Mouse (Mus musculus) hindbrain, embryonic 14.5 days (tissue): ENCODE data around the gene Bub3. TPM values are rescaled to one million over a fixed set of nuclear protein-coding genes. Genes with fewer than 3 reads are reported as not detected.

Experiments
- ATAC-seq: fragments of 200-750 bp; cut with Nextera tagmentation; 2 replicates; pipeline ENCODE4 v1.8.0; 2017; ENCODE audit warnings: moderate number of reproducible peaks, mild to moderate bottlenecking, moderate TSS enrichment, moderate library complexity; ENCODE audit not compliant: low FRiP score
- DNase-seq: peaks from one replicate; pipeline ENCODE4 v3.0.0-alpha.2; 2015; ENCODE audit warnings: low spot score
- H3K27ac ChIP-seq: fragments of 300-500 bp; sonication (generic); 2 replicates; pipeline ENCODE4 v1.5.1; 2014; ENCODE audit warnings: mild to moderate bottlenecking, moderate library complexity
- H3K27me3 ChIP-seq: fragments of 300-500 bp; sonication (generic); 2 replicates; pipeline ENCODE4 v1.6.1; 2014; ENCODE audit warnings: mild to moderate bottlenecking, low read length, mixed read lengths; ENCODE audit not compliant: control insufficient read depth, insufficient read depth
- H3K36me3 ChIP-seq: fragments of 300-500 bp; sonication (generic); replicated peaks from 2 replicates; pipeline ENCODE4 v1.6.1; 2014; ENCODE audit not compliant: control insufficient read depth, insufficient read depth
- H3K4me1 ChIP-seq: fragments of 300-500 bp; sonication (generic); replicated peaks from 2 replicates; pipeline ENCODE4 v1.6.1; 2014; ENCODE audit warnings: antibody characterized with exemption, low read length, mixed read lengths; ENCODE audit not compliant: control insufficient read depth, insufficient read depth
- H3K4me2 ChIP-seq: fragments of 300-500 bp; sonication (generic); replicated peaks from 2 replicates; pipeline ENCODE4 v1.6.1; 2014; ENCODE audit warnings: mild to moderate bottlenecking, moderate library complexity
- H3K4me3 ChIP-seq: fragments of 300-500 bp; sonication (generic); replicated peaks from 2 replicates; pipeline ENCODE4 v1.5.1; 2014; ENCODE audit warnings: mild to moderate bottlenecking, low read length
- H3K9ac ChIP-seq: fragments of 300-500 bp; sonication (generic); 2 replicates; pipeline ENCODE4 v1.6.1; 2014
- H3K9me3 ChIP-seq: fragments of 300-500 bp; sonication (generic); 2 replicates; pipeline ENCODE4 v1.6.1; 2016; ENCODE audit warnings: low read length; ENCODE audit not compliant: control insufficient read depth
- WGBS: fragments of 180-500 bp; shearing (Covaris S2); extraction: QIAGEN DNeasy Blood & Tissue Kit; methylation state at CpG from one replicate; pipeline ENCODE4 v1.1.7; 2014; 5-methylcytosine and 5-hydroxymethylcytosine counted together
- polyA plus RNA-seq: library from polyadenylated mRNA; unstranded; fragments of >200 nt; fragmentation: Nextera tagmentation; extraction: Ambion mirVana; gene quantifications from 2 replicates; pipeline ENCODE4 v1.2.1, GENCODE M21; 2014

Bub3 gene
- polyA plus RNA-seq, 1 experiment from 2014 or later, result 158 TPM

GRCm38 (mm10) chr7:131597779-131598482, 37.9 kb downstream of the Bub3 start:
- ATAC-seq (peak; percentile 43; the same call in 1 of the 2 replicates), DNase-seq (peak; percentile 49)
- H3K4me2 ChIP-seq, result peak overlapping the region; percentile 2; the same call in 1 of the 2 replicates
- peaks cover 13% of the 10 kb centered on the region for H3K4me1 ChIP-seq
- H3K9me3 ChIP-seq, result no peaks in the 10 kb centered on the region
- peaks cover 43% of the 10 kb centered on the region for H3K27me3 ChIP-seq
- peak overlapping the region; percentile 32; the same call in 1 of the 2 replicates for H3K9ac ChIP-seq
- no peak overlapping the region for H3K4me3 ChIP-seq
- no peak overlapping the region for H3K27ac ChIP-seq
- no peaks in the 10 kb centered on the region for H3K36me3 ChIP-seq
- 6% methylated on average over 12 of the region's 12 CpGs for WGBS

GRCm38 (mm10) chr7:131598483-131598824, 38.4 kb downstream of the Bub3 start:
- Histone ChIP-seq H3K4me3 (no peak overlapping the region), H3K36me3 (no peaks in the 10 kb centered on the region), H3K4me1 (peaks cover 17% of the 10 kb centered on the region), H3K9me3 (no peaks in the 10 kb centered on the region), H3K4me2 (peak overlapping the region; percentile 2; the same call in 1 of the 2 replicates), H3K27ac (no peak overlapping the region), H3K9ac (peak overlapping the region; percentile 32; the same call in 1 of the 2 replicates), H3K27me3 (peaks cover 43% of the 10 kb centered on the region)
- peak; percentile 66 for DNase-seq
- 0 out of 2 replicates have a peak, but pooled peaks have one; percentile 2 for ATAC-seq
- WGBS, result 2% methylated on average over 5 of the region's 5 CpGs

- Histone ChIP-seq H3K9ac (no peak overlapping the region), H3K27ac (peak overlapping the region; percentile 27; the same call in 1 of the 2 replicates), H3K36me3 (no peaks in the 10 kb centered on the region), H3K9me3 (no peaks in the 10 kb centered on the region), H3K4me2 (no peak overlapping the region), H3K4me3 (no peak overlapping the region), H3K4me1 (peaks cover 17% of the 10 kb centered on the region), H3K27me3 (peaks cover 25% of the 10 kb centered on the region)
- no peak for DNase-seq
- WGBS, result 59% methylated on average over 7 of the region's 7 CpGs
- no peak for ATAC-seq
Observed at GRCm38 (mm10) chr7:131602106-131602505, 42.1 kb downstream of the Bub3 start.

- Histone ChIP-seq H3K4me1 (peaks cover 10% of the 10 kb centered on the region), H3K27me3 (peaks cover 25% of the 10 kb centered on the region), H3K9me3 (no peaks in the 10 kb centered on the region), H3K36me3 (no peaks in the 10 kb centered on the region), H3K9ac (no peak overlapping the region), H3K4me3 (no peak overlapping the region), H3K27ac (no peak overlapping the region), H3K4me2 (no peak overlapping the region)
- no peak for DNase-seq
- ATAC-seq, result no peak
- 0% methylated on average over 5 of the region's 11 CpGs for WGBS
Observed at GRCm38 (mm10) chr7:131603186-131603585, 43.2 kb downstream of the Bub3 start.

GRCm38 (mm10) chr7:131604946-131605345, 44.9 kb downstream of the Bub3 start:
- no peak overlapping the region for H3K9ac ChIP-seq
- H3K27ac ChIP-seq, result no peak overlapping the region
- 0 out of 2 replicates have a peak, but pooled peaks cover 8% of the 10 kb centered on the region for H3K4me1 ChIP-seq
- no peak overlapping the region for H3K4me2 ChIP-seq
- H3K27me3 ChIP-seq, result peaks cover 18% of the 10 kb centered on the region
- H3K36me3 ChIP-seq, result no peaks in the 10 kb centered on the region
- no peak for ATAC-seq
- DNase-seq, result no peak
- no peak overlapping the region for H3K4me3 ChIP-seq
- 87% methylated on average over 10 of the region's 10 CpGs for WGBS
- H3K9me3 ChIP-seq, result no peaks in the 10 kb centered on the region

GRCm38 (mm10) chr7:131605481-131605880, 45.5 kb downstream of the Bub3 start:
- ATAC-seq, result no peak
- no peaks in the 10 kb centered on the region for H3K9me3 ChIP-seq
- 0 out of 2 replicates have a peak, but pooled peaks cover 8% of the 10 kb centered on the region for H3K4me1 ChIP-seq
- no peak overlapping the region for H3K4me2 ChIP-seq
- H3K4me3 ChIP-seq, result no peak overlapping the region
- H3K9ac ChIP-seq, result no peak overlapping the region
- DNase-seq, result no peak
- peaks cover 12% of the 10 kb centered on the region for H3K27me3 ChIP-seq
- WGBS, result 69% methylated on average over 4 of the region's 4 CpGs
- H3K27ac ChIP-seq, result no peak overlapping the region
- H3K36me3 ChIP-seq, result no peaks in the 10 kb centered on the region

- no peak for ATAC-seq
Observed at GRCm38 (mm10) chr7:131608049-131608448, 48.0 kb downstream of the Bub3 start.

GRCm38 (mm10) chr7:131609677-131610076, 49.7 kb downstream of the Bub3 start:
- no peak overlapping the region for H3K4me2 ChIP-seq
- ATAC-seq (no peak), DNase-seq (no peak)
- H3K9ac ChIP-seq, result no peak overlapping the region
- no peak overlapping the region for H3K4me3 ChIP-seq
- H3K27me3 ChIP-seq, result no peaks in the 10 kb centered on the region
- no peaks in the 10 kb centered on the region for H3K4me1 ChIP-seq
- 30% methylated on average over 7 of the region's 7 CpGs for WGBS
- no peak overlapping the region for H3K27ac ChIP-seq
- no peaks in the 10 kb centered on the region for H3K9me3 ChIP-seq
- no peaks in the 10 kb centered on the region for H3K36me3 ChIP-seq

More at GRCm38 (mm10) chr7:131608049-131608448, 48.0 kb downstream of the Bub3 start:
- no peaks in the 10 kb centered on the region for H3K9me3 ChIP-seq
- 0 out of 2 replicates have a peak, but pooled peaks cover 2% of the 10 kb centered on the region for H3K4me1 ChIP-seq
- DNase-seq, result no peak
- no peaks in the 10 kb centered on the region for H3K36me3 ChIP-seq
- H3K4me2 ChIP-seq, result no peak overlapping the region
- WGBS, result 89% methylated on average over 6 of the region's 6 CpGs
- no peak overlapping the region for H3K9ac ChIP-seq
- H3K4me3 ChIP-seq, result no peak overlapping the region
- peaks cover 4% of the 10 kb centered on the region; the same call in 1 of the 2 replicates for H3K27me3 ChIP-seq
- H3K27ac ChIP-seq, result no peak overlapping the region
